Mouse (Mus musculus) cortical plate, adult 2 months (tissue): Measurements from ENCODE around the gene Sarnp.

ENCODE experiments used
- CTCF ChIP-seq: fragments of 200-500 bp; IDR thresholded peaks from 2 replicates; pipeline ENCODE4 v1.5.1; 2011; ENCODE audit warnings: mild to moderate bottlenecking, control low read depth, low read length; ENCODE audit not compliant: insufficient read depth; ENCODE audit errors: extremely low read depth
- POLR2A ChIP-seq: fragments of 200-500 bp; IDR thresholded peaks from 2 replicates; pipeline ENCODE4 v1.6.1; 2011; ENCODE audit warnings: mild to moderate bottlenecking, low read length, control low read depth; ENCODE audit not compliant: insufficient read depth; ENCODE audit errors: extremely low read depth

DNA sequence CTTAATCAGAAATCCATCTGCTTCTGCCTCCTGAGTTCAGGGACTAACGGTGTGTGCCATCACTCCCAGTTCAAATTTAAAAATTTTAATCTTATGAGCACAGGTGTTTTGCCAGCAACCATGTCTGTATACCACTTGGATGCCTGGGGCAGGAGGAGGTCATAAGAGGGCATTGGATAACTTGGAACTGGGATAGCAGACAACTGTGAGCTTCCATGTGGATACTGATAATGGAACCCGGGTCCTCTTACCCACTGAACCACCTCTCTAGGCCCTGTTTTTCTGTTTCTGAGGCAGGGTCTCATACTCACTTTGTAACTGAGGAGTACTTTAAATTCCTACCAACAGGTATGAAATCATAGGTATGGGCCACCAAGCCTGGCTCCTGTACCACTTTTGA lies 38.7 kb upstream of the Sarnp start:
- TF ChIP-seq CTCF: no peak
- no peak for TF ChIP-seq POLR2A
